Mouse (Mus musculus): ENCODE data around the gene Ppp1r1c. TPM values are rescaled to one million over a fixed set of nuclear protein-coding genes. Genes with fewer than 3 reads are reported as not detected.

The Ppp1r1c gene
- total and polyA plus RNA-seq, 2 experiments from 2014 or later: 5.8 to 6.4 TPM

DNA sequence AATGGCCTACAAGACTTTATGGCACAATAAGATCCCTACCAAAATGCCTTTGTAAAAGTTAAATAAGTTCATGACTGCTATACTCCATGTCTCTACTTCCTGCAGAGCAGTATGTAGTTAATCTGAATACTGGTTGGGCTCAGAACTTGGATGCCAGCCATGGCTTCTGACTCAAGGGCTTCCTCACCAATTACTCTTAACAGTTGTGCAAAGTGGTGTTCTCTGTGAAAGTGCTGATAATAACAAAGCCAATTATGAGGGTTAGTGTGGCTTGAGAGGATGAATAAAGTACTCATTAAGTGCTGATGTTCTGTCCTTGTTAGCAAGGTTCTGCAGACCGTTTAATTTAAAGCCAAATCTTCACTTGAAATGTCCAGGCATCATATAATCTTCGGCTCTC is 31.4 kb downstream of the Ppp1r1c start:
- WGBS: 75% methylated on average over 2 of the region's 2 CpGs
- ATAC-seq (no peak), DNase-seq (ENCODE audit: low spot score) (peak; percentile 30)
- Histone ChIP-seq H3K9me3 (ENCODE audit: low read length) (no peaks in the 10 kb centered on the region), H3K4me2 (ENCODE audit: low read depth, low read length) (no peak overlapping the region), H3K4me1 (ENCODE audit: insufficient read depth, low read length) (no peaks in the 10 kb centered on the region), H3K9ac (replicated peaks; ENCODE audit: low read length) (no peak overlapping the region), H3K27me3 (ENCODE audit: insufficient read depth, low read length) (no peaks in the 10 kb centered on the region), H3K4me3 (ENCODE audit: low read length) (no peak overlapping the region), H3K36me3 (ENCODE audit: insufficient read depth, low read length) (no peaks in the 10 kb centered on the region), H3K27ac (no peak overlapping the region)
- TF ChIP-seq CTCF (IDR thresholded peaks at IDR 0.05; ENCODE audit: low read depth): no peak

DNA sequence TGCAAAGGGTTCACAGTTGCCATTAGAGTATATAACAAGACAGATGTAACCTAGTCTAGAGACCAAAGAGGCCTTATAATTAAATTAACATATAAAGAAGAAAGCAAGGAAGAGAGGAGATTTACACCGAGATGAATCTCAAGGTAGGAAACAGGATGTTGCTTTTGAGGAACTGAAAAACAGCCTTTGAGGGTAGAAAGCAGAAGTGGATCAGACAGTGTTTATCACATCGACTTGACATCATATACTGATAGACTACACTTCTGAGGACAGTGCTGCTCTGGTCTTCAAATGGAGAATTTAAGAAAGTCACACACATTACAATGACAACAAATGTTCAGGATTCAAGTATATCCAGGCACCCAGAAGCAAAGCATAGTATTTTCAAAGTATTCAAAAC is 34.4 kb downstream of the Ppp1r1c start:
- 86% methylated on average over 2 of the region's 2 CpGs for WGBS
- no peak for DNase-seq (ENCODE audit: low spot score)
- H3K9ac ChIP-seq (replicated peaks; ENCODE audit: low read length): no peak overlapping the region
- no peak overlapping the region for H3K27ac ChIP-seq
- ATAC-seq: no peak
- H3K4me1 ChIP-seq (ENCODE audit: insufficient read depth, low read length): no peaks in the 10 kb centered on the region
- no peaks in the 10 kb centered on the region for H3K36me3 ChIP-seq (ENCODE audit: insufficient read depth, low read length)
- no peak for TF ChIP-seq CTCF (IDR thresholded peaks at IDR 0.05; ENCODE audit: low read depth)
- no peak overlapping the region for H3K4me2 ChIP-seq (ENCODE audit: low read depth, low read length)
- no peaks in the 10 kb centered on the region for H3K27me3 ChIP-seq (ENCODE audit: insufficient read depth, low read length)
- H3K9me3 ChIP-seq (ENCODE audit: low read length): no peaks in the 10 kb centered on the region
- H3K4me3 ChIP-seq (ENCODE audit: low read length): no peak overlapping the region

DNA sequence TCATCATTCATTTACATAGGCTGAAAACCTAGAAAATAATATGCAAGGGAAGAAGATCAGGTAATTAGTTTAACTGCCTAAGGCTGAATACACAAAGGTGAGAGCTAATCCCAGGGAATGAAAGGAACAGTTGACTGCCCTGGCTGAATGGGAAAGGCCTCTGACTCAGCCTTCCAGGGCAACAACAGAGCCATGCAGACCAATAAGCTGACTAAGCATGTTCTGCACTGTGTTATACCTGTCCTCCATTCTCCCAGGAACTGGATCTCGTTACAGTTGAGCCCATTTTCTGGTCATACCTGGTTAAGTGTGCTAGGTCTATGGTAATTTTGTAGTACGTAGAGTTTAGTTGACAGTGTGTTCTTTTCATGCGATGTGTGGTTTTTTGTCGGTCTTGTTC is 36.6 kb downstream of the Ppp1r1c start:
- no peak for TF ChIP-seq CTCF (IDR thresholded peaks at IDR 0.05; ENCODE audit: low read depth)
- ATAC-seq (no peak), DNase-seq (ENCODE audit: low spot score) (no peak)
- Histone ChIP-seq H3K27ac (no peak overlapping the region), H3K4me2 (ENCODE audit: low read depth, low read length) (no peak overlapping the region), H3K4me3 (ENCODE audit: low read length) (no peak overlapping the region), H3K4me1 (ENCODE audit: insufficient read depth, low read length) (no peaks in the 10 kb centered on the region), H3K36me3 (ENCODE audit: insufficient read depth, low read length) (no peaks in the 10 kb centered on the region), H3K9ac (replicated peaks; ENCODE audit: low read length) (no peak overlapping the region), H3K9me3 (ENCODE audit: low read length) (no peaks in the 10 kb centered on the region), H3K27me3 (ENCODE audit: insufficient read depth, low read length) (no peaks in the 10 kb centered on the region)
- 95% methylated on average over 4 of the region's 4 CpGs for WGBS

DNA sequence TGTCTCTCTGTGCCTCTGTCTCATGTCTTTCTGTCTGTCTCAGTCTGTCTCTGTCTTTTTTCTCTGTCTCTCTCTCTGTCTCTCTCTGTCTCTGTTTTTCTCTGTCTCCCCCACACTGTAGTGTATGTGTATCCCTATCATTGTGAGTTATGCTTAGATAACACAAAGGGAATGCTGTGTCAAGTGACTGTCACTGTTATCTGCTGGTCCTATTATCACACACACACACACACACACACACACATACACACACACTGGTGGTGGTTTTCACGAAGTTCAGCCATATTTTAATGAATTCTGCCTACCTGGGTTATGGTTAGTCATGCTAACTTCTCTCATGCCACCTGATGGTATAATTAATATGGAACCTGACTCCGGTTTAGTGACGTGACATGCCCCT is 44.1 kb downstream of the Ppp1r1c start:
- no peak for TF ChIP-seq CTCF (IDR thresholded peaks at IDR 0.05; ENCODE audit: low read depth)
- Histone ChIP-seq H3K9ac (replicated peaks; ENCODE audit: low read length) (no peak overlapping the region), H3K27me3 (ENCODE audit: insufficient read depth, low read length) (no peaks in the 10 kb centered on the region), H3K9me3 (ENCODE audit: low read length) (no peaks in the 10 kb centered on the region), H3K27ac (no peak overlapping the region), H3K4me3 (ENCODE audit: low read length) (no peak overlapping the region), H3K4me1 (ENCODE audit: insufficient read depth, low read length) (no peaks in the 10 kb centered on the region), H3K36me3 (ENCODE audit: insufficient read depth, low read length) (no peaks in the 10 kb centered on the region), H3K4me2 (ENCODE audit: low read depth, low read length) (no peak overlapping the region)
- no peak for DNase-seq (ENCODE audit: low spot score)
- no peak for ATAC-seq
- WGBS: 78% methylated on average over 3 of the region's 3 CpGs

DNA sequence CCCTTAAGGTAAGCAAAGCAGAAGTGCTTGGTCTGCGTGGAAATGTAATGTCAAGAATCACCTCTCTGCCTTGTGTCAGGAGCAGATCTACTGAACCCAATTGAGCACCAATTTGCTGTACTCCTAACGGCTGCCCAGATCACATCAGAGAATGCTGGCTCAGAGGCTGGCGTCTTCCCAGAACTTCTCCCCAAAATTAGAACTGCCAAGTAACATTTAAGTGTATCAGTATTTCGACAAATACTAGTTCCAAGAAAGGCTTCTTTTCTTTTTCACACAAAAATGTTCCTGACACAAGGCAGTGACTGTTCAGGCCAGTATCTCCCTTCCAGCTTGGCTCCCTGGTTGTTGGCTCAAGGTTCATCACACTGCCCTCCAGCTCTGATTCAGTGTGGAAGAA is 52.4 kb downstream of the Ppp1r1c start:
- WGBS: 71% methylated on average over 4 of the region's 4 CpGs

DNA sequence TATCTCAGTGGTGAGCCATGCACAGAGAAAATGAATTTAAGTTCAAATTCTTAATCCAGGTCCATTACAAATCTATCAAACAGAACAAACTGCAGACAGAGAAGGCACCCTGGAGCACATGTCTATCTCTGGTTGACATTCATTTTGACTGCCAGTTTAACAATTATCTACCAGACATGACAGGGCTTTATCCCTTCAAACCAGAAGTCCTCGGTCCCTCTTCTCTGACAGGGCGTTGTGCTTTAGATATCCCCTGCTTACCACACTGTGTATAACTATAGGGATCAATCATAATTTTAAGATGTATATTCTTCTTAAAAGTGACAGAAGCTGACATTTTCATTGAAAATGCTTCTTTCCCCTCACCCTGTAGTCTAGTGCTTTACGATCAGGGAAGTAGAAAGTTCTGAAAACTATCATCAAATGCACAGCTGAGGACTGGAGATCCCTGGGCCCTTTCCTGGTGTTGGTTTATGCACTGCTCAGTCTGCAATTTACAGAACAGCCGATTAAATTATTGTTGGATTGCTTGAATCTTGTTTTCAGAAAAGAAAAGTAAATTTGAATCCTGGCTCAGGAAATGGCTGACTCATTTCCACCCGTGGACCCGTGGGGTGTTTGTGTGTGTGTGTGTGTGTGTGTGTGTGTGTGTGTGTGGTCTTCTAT is 55.3 kb downstream of the Ppp1r1c start:
- no peak overlapping the region for H3K4me2 ChIP-seq (ENCODE audit: low read depth, low read length)
- TF ChIP-seq CTCF (IDR thresholded peaks at IDR 0.05; ENCODE audit: low read depth): no peak
- H3K4me3 ChIP-seq (ENCODE audit: low read length): no peak overlapping the region
- DNase-seq (ENCODE audit: low spot score): no peak
- no peak for ATAC-seq
- H3K9me3 ChIP-seq (ENCODE audit: low read length): no peaks in the 10 kb centered on the region
- H3K36me3 ChIP-seq (ENCODE audit: insufficient read depth, low read length): no peaks in the 10 kb centered on the region
- no peak overlapping the region for H3K27ac ChIP-seq
- H3K9ac ChIP-seq (replicated peaks; ENCODE audit: low read length): no peak overlapping the region
- H3K27me3 ChIP-seq (ENCODE audit: insufficient read depth, low read length): no peaks in the 10 kb centered on the region
- H3K4me1 ChIP-seq (ENCODE audit: insufficient read depth, low read length): no peaks in the 10 kb centered on the region
- 71% methylated on average over 6 of the region's 6 CpGs for WGBS

More for the DNA sequence above, 52.4 kb downstream of the Ppp1r1c start:
- Histone ChIP-seq H3K27ac (no peak overlapping the region), H3K4me3 (ENCODE audit: low read length) (no peak overlapping the region), H3K4me1 (ENCODE audit: insufficient read depth, low read length) (no peaks in the 10 kb centered on the region), H3K4me2 (ENCODE audit: low read depth, low read length) (no peak overlapping the region), H3K9ac (replicated peaks; ENCODE audit: low read length) (no peak overlapping the region), H3K27me3 (ENCODE audit: insufficient read depth, low read length) (no peaks in the 10 kb centered on the region), H3K36me3 (ENCODE audit: insufficient read depth, low read length) (no peaks in the 10 kb centered on the region), H3K9me3 (ENCODE audit: low read length) (no peaks in the 10 kb centered on the region)
- TF ChIP-seq CTCF (IDR thresholded peaks at IDR 0.05; ENCODE audit: low read depth): no peak
- ATAC-seq: no peak
- no peak for DNase-seq (ENCODE audit: low spot score)

DNA sequence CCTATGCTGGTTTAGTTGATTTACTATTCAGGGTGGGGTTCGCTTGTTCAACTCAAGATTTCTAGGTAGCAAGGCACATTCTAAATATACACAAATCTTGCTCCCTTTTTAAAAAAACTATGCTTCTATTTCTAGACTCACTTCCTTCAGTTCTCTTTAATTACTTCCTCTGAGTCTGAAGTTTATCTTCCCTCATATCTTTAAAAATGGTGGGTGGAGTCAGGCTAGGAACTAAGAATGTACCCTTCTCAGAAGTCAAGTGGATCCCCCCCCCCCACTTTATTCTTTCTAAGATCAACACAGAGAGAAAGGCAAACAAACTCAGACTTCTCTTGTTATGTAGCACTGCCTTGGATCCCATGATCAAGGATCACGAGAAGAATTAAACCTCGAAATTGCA is 57.5 kb downstream of the Ppp1r1c start:
- Histone ChIP-seq H3K27ac (no peak overlapping the region), H3K9me3 (ENCODE audit: low read length) (no peaks in the 10 kb centered on the region), H3K4me2 (ENCODE audit: low read depth, low read length) (no peak overlapping the region), H3K4me1 (ENCODE audit: insufficient read depth, low read length) (no peaks in the 10 kb centered on the region), H3K4me3 (ENCODE audit: low read length) (no peak overlapping the region), H3K36me3 (ENCODE audit: insufficient read depth, low read length) (no peaks in the 10 kb centered on the region), H3K9ac (replicated peaks; ENCODE audit: low read length) (no peak overlapping the region), H3K27me3 (ENCODE audit: insufficient read depth, low read length) (no peaks in the 10 kb centered on the region)
- no peak for TF ChIP-seq CTCF (IDR thresholded peaks at IDR 0.05; ENCODE audit: low read depth)
- DNase-seq (ENCODE audit: low spot score): no peak
- 89% methylated on average over 3 of the region's 3 CpGs for WGBS
- no peak for ATAC-seq
